ENCODE assay signal across 19 mouse cellular contexts in the genomic region with DNA sequence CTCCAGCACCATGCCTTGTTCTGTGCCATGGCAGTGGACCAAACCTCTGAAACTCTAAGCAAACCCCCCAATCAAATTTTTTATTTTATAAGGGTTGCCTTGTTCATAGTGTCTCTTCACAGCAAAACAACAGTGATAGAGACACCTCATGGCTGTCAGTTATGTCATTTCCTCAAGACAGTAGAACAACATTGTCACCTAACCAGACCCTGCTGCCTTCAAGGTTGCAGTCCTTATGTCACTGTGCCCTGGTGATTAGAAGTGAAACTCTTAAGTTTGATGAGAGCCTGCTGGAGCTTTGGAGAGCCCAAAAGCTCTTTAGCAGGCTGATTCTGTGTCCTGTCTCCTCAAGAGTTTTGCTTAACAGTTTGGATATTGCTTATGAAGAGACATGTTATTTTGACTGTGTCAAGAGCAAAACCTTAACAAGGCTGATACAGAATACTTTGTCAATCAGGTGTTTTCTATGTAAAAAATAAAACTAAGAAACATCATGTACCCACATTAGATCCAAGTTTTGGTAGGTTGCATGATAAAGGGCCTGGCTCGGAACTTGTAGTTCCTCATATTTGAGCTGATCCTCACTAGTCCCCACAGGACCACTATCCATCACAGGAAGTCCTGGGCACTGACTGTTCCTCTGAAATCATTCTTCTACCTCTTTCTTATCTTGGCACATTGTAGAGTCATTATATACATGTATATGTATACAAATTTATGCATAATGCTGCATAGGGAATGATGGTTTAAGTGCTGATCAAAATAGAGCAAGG.
DNase-seq lines count a peak whose midpoint lies in the region; ATAC-seq and TF ChIP-seq lines count a peak whose summit lies in the region.
"Had no signal": no experiment of that assay in that cellular context is flagged by ENCODE, and none has a peak within 500 bp of the region (broad histone marks: within the 10 kb centered on the region; RNA-seq: fewer than 3 reads in every experiment).

No protein-coding gene starts in this region.

- H3K4me1 ChIP-seq in intestine, postnatal 0 days (replicated peaks; ENCODE audit: control insufficient read depth, insufficient read depth, low read length), result peaks cover 14% of the 10 kb centered on the region
- H3K4me1 ChIP-seq in intestine, embryonic 15.5 days (replicated peaks), result 0 out of 2 replicates have a peak, but pooled peaks cover 3% of the 10 kb centered on the region
- H3K4me1 ChIP-seq in liver, embryonic 15.5 days (replicated peaks), result peaks cover 47% of the 10 kb centered on the region
- peaks cover 8% of the 10 kb centered on the region; the same call in 1 of the 2 replicates for H3K4me1 ChIP-seq in heart, embryonic 11.5 days (ENCODE audit: control insufficient read depth, insufficient read depth, low read length)
- H3K4me1 ChIP-seq: embryonic facial prominence, embryonic 10.5 days had no signal

- ATAC-seq in intestine, postnatal 0 days, result no peak
- ATAC-seq in intestine, embryonic 15.5 days, result no peak
- ATAC-seq in common myeloid progenitor, adult 5-6 weeks (replicated peaks; ENCODE audit: low read depth, poor library complexity, severe bottlenecking), result peak; percentile 65
- ATAC-seq in liver, embryonic 15.5 days (ENCODE audit: insufficient read depth), result no peak
- ATAC-seq in heart, embryonic 11.5 days (replicated peaks; ENCODE audit: insufficient number of reproducible peaks, low FRiP score, low TSS enrichment), result no peak

- TF ChIP-seq CTCF in intestine, postnatal 0 days (IDR thresholded peaks at IDR 0.05; ENCODE audit: low read depth), result no peak

- peak; percentile 38 to 63 for DNase-seq in natural killer cell, adult 2 months (ENCODE audit: low spot score in 2 of 2)
- DNase-seq in heart, adult 8-10 months (ENCODE audit: low spot score), result no peak
- DNase-seq in cerebellum, adult 18-20 months, result no peak
- DNase-seq: adrenal gland, postnatal 36 days; cerebellum, postnatal 14 days; heart, postnatal 10 days; kidney, adult 9 months; kidney, postnatal 4 days; lung, adult 18-20 months; lung, postnatal 4 days; thymus, postnatal 4 days had no signal

- no peaks in the 10 kb centered on the region for H3K27me3 ChIP-seq in intestine, postnatal 0 days (replicated peaks; ENCODE audit: control insufficient read depth, insufficient read depth, low read length)
- no peaks in the 10 kb centered on the region for H3K27me3 ChIP-seq in intestine, embryonic 15.5 days (replicated peaks)
- no peaks in the 10 kb centered on the region for H3K27me3 ChIP-seq in liver, embryonic 15.5 days
- no peaks in the 10 kb centered on the region for H3K27me3 ChIP-seq in heart, embryonic 11.5 days (ENCODE audit: control insufficient read depth, insufficient read depth, low read length)

- H3K4me2 ChIP-seq in intestine, postnatal 0 days (replicated peaks; ENCODE audit: low read depth), result no peak overlapping the region
- H3K4me2 ChIP-seq in intestine, embryonic 15.5 days (replicated peaks), result no peak overlapping the region
- H3K4me2 ChIP-seq in liver, embryonic 15.5 days, result 0 out of 2 replicates have a peak overlapping the region, but pooled peaks have one; percentile 23
- no peak overlapping the region for H3K4me2 ChIP-seq in heart, embryonic 11.5 days
- H3K4me2 ChIP-seq: hindbrain, embryonic 14.5 days had no signal

- WGBS in intestine, postnatal 0 days, result 91% methylated on average over 1 of the region's 1 CpGs
- WGBS in intestine, embryonic 15.5 days, result 91% methylated on average over 1 of the region's 1 CpGs
- WGBS in liver, embryonic 15.5 days (ENCODE audit: insufficient replicate concordance), result 51% methylated on average over 1 of the region's 1 CpGs
- 78% methylated on average over 1 of the region's 1 CpGs for WGBS in heart, embryonic 11.5 days (ENCODE audit: insufficient replicate concordance)

- H3K9ac ChIP-seq in intestine, postnatal 0 days (ENCODE audit: low read depth, low read length), result no peak overlapping the region
- no peak overlapping the region for H3K9ac ChIP-seq in intestine, embryonic 15.5 days
- no peak overlapping the region for H3K9ac ChIP-seq in liver, embryonic 15.5 days
- H3K9ac ChIP-seq in heart, embryonic 11.5 days (ENCODE audit: low read depth, low read length), result no peak overlapping the region
- H3K9ac ChIP-seq: hindbrain, embryonic 14.5 days had no signal

- H3K27ac ChIP-seq in intestine, postnatal 0 days (ENCODE audit: low read depth, low read length), result peak overlapping the region; percentile 79
- no peak overlapping the region for H3K27ac ChIP-seq in intestine, embryonic 15.5 days
- H3K27ac ChIP-seq in liver, embryonic 15.5 days (replicated peaks), result peak overlapping the region; percentile 74
- H3K27ac ChIP-seq in heart, embryonic 11.5 days (ENCODE audit: low read depth, low read length), result no peak overlapping the region
- H3K27ac ChIP-seq: embryonic facial prominence, embryonic 10.5 days; hindbrain, embryonic 14.5 days had no signal

- H3K36me3 ChIP-seq in intestine, postnatal 0 days (ENCODE audit: control insufficient read depth, insufficient read depth), result no peaks in the 10 kb centered on the region
- no peaks in the 10 kb centered on the region for H3K36me3 ChIP-seq in intestine, embryonic 15.5 days
- H3K36me3 ChIP-seq in liver, embryonic 15.5 days (replicated peaks), result no peaks in the 10 kb centered on the region
- no peaks in the 10 kb centered on the region for H3K36me3 ChIP-seq in heart, embryonic 11.5 days (ENCODE audit: control insufficient read depth, insufficient read depth, low read length)

- no peak overlapping the region for H3K4me3 ChIP-seq in intestine, postnatal 0 days (ENCODE audit: low read depth, low read length)
- H3K4me3 ChIP-seq in intestine, embryonic 15.5 days (replicated peaks), result no peak overlapping the region
- H3K4me3 ChIP-seq in liver, embryonic 15.5 days (replicated peaks), result no peak overlapping the region
- no peak overlapping the region for H3K4me3 ChIP-seq in heart, embryonic 11.5 days (ENCODE audit: low read depth, low read length)
- H3K4me3 ChIP-seq: embryonic facial prominence, embryonic 10.5 days; erythroblast, embryonic 14.5 days had no signal

- H3K9me3 ChIP-seq in intestine, postnatal 0 days (ENCODE audit: control insufficient read depth), result no peaks in the 10 kb centered on the region
- H3K9me3 ChIP-seq in intestine, embryonic 15.5 days, result no peaks in the 10 kb centered on the region
- H3K9me3 ChIP-seq in liver, embryonic 15.5 days (replicated peaks), result no peaks in the 10 kb centered on the region
- no peaks in the 10 kb centered on the region for H3K9me3 ChIP-seq in heart, embryonic 11.5 days (replicated peaks; ENCODE audit: control insufficient read depth, low read length)
- H3K9me3 ChIP-seq: embryonic facial prominence, embryonic 10.5 days had no signal

Comparison
In these comparisons a context has a peak if more than half of its experiments do, and no peak if none do; other contexts are left out.
1. H3K27ac ChIP-seq: peak in intestine, postnatal 0 days (single experiment) and liver, embryonic 15.5 days (single experiment); none in intestine, embryonic 15.5 days (single experiment) and heart, embryonic 11.5 days (single experiment).
2. DNase-seq: peak in natural killer cell, adult 2 months (2 of 2); none in heart, adult 8-10 months (single experiment) and cerebellum, adult 18-20 months (0 of 2).